Mouse (Mus musculus) liver, postnatal 0 days (tissue): ENCODE measurements around the gene Rfwd3. TPM values are rescaled to one million over a fixed set of nuclear protein-coding genes. Genes with fewer than 3 reads are reported as not detected.
"Not testable (repeated sequence)": the region's sequence is repeated elsewhere in the genome, so short reads cannot be mapped to it uniquely, and the experiment has no call there.

ENCODE experiments used
- ATAC-seq: fragments of 200-750 bp; cut with Nextera tagmentation; 2 replicates; pipeline ENCODE4 v1.8.0; 2017; ENCODE audit warnings: mild to moderate bottlenecking, moderate library complexity
- DNase-seq: peaks from one replicate; pipeline ENCODE4 v3.0.0-alpha.2; 2016
- H3K27ac ChIP-seq: fragments of 300-500 bp; sonication (generic); 2 replicates; pipeline ENCODE4 v1.5.1; 2014; ENCODE audit warnings: antibody characterized with exemption, moderate library complexity, mild to moderate bottlenecking, low read depth
- H3K27me3 ChIP-seq: fragments of 300-500 bp; sonication (generic); 2 replicates; pipeline ENCODE4 v1.6.1; 2014; ENCODE audit warnings: low read length, control low read depth, mixed read lengths; ENCODE audit not compliant: insufficient read depth
- H3K36me3 ChIP-seq: fragments of 300-500 bp; sonication (generic); replicated peaks from 2 replicates; pipeline ENCODE4 v1.6.1; 2014; ENCODE audit warnings: mild to moderate bottlenecking, control low read depth, low read length, moderate library complexity, mixed read lengths; ENCODE audit not compliant: insufficient read depth
- H3K4me1 ChIP-seq: fragments of 300-500 bp; sonication (generic); 2 replicates; pipeline ENCODE4 v1.6.1; 2014; ENCODE audit warnings: antibody characterized with exemption, mild to moderate bottlenecking, control low read depth; ENCODE audit not compliant: insufficient read depth
- H3K4me2 ChIP-seq: fragments of 300-500 bp; sonication (generic); 2 replicates; pipeline ENCODE4 v1.6.1; 2014; ENCODE audit warnings: low read depth, mild to moderate bottlenecking, low read length, moderate library complexity, mixed read lengths
- H3K4me3 ChIP-seq: fragments of 300-500 bp; sonication (generic); 2 replicates; pipeline ENCODE4 v1.5.1; 2014; ENCODE audit warnings: low read depth, low read length
- H3K9ac ChIP-seq: fragments of 300-500 bp; sonication (generic); replicated peaks from 2 replicates; pipeline ENCODE4 v1.6.1; 2014; ENCODE audit warnings: mild to moderate bottlenecking, moderate library complexity
- H3K9me3 ChIP-seq: fragments of 300-500 bp; sonication (generic); 2 replicates; pipeline ENCODE4 v1.6.1; 2016; ENCODE audit warnings: mild to moderate bottlenecking, control low read depth, low read length, mixed read lengths
- CTCF ChIP-seq: sonication (generic); IDR thresholded peaks from 2 replicates; pipeline ENCODE4 v1.5.1; 2016; ENCODE audit warnings: antibody characterized with exemption, low read depth
- EP300 ChIP-seq: IDR thresholded peaks from 2 replicates; pipeline ENCODE4 v1.6.1; 2016; ENCODE audit warnings: antibody characterized with exemption, low read depth, mild to moderate bottlenecking
- WGBS: fragments of 180-500 bp; shearing (Covaris S2); extraction: QIAGEN DNeasy Blood & Tissue Kit; methylation state at CpG from one replicate; pipeline ENCODE4 v1.1.7; 2014; ENCODE audit not compliant: insufficient replicate concordance; 5-methylcytosine and 5-hydroxymethylcytosine counted together
- polyA plus RNA-seq: library from polyadenylated mRNA; unstranded; fragments of >200 nt; fragmentation: Nextera tagmentation; extraction: Ambion mirVana; gene quantifications from 2 replicates; pipeline ENCODE4 v1.2.1, GENCODE M21; 2015

The Rfwd3 gene
- polyA plus RNA-seq, 1 experiment from 2014 or later: 17.6 TPM

DNA sequence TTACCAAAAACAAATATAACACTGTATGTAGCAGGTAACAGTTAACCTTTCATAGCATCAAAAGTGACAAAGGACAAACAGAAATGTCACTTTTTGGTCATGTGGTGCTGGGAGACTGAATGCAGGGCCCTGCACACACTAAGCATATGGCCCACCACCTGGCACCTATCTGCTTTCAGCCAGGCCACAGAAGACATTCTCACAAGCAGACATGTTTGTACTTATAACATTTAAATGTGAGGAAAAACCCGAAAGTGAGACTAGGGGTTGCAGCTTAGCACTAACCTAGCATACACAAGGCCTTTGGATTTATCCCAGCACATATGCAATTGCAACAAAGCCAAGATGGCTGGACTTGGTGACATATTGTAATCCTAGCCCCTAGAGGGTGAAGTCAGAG, 2.0 kb downstream of the Rfwd3 start:
- peak overlapping the region; percentile 71 for H3K4me2 ChIP-seq
- no peak overlapping the region for H3K27ac ChIP-seq
- H3K27me3 ChIP-seq: no peaks in the 10 kb centered on the region
- H3K36me3 ChIP-seq: peaks cover 34% of the 10 kb centered on the region
- H3K4me3 ChIP-seq: peak overlapping the region; percentile 86; the same call in 1 of the 2 replicates
- ATAC-seq (no peak), DNase-seq (no peak)
- peaks cover 10% of the 10 kb centered on the region for H3K4me1 ChIP-seq
- H3K9me3 ChIP-seq: no peaks in the 10 kb centered on the region
- no peak for TF ChIP-seq EP300
- no peak for TF ChIP-seq CTCF
- peak overlapping the region; percentile 38; the same call in 1 of the 2 replicates for H3K9ac ChIP-seq
- 78% methylated on average over 1 of the region's 1 CpGs for WGBS

DNA sequence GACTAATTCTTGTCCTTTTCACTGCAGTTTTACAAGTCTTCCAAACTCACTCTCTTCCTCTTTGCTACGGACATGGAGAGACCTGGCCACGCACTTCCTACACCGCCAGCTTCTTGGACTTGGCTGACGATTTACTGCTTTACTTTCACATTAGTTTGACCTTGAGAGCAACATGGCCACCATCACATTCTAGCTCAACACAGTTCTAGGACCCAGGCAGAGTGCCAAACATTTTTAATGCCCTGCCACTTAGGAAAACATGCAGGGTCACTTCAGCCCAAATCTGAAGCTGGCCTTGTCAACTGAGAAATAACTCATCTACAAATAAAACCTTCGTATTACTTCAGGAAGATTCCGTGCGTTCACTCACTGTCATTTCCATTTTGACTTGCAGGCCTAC, 8.3 kb downstream of the Rfwd3 start:
- no peak overlapping the region for H3K4me2 ChIP-seq
- no peak for ATAC-seq
- 0 out of 2 replicates have a peak, but pooled peaks cover 5% of the 10 kb centered on the region for H3K4me1 ChIP-seq
- no peaks in the 10 kb centered on the region for H3K9me3 ChIP-seq
- H3K36me3 ChIP-seq: peaks cover 83% of the 10 kb centered on the region
- 87% methylated on average over 7 of the region's 7 CpGs for WGBS
- H3K9ac ChIP-seq: no peak overlapping the region
- no peak overlapping the region for H3K27ac ChIP-seq
- H3K4me3 ChIP-seq: no peak overlapping the region
- H3K27me3 ChIP-seq: no peaks in the 10 kb centered on the region
- TF ChIP-seq EP300 (no peak), CTCF (no peak)
- no peak for DNase-seq

DNA sequence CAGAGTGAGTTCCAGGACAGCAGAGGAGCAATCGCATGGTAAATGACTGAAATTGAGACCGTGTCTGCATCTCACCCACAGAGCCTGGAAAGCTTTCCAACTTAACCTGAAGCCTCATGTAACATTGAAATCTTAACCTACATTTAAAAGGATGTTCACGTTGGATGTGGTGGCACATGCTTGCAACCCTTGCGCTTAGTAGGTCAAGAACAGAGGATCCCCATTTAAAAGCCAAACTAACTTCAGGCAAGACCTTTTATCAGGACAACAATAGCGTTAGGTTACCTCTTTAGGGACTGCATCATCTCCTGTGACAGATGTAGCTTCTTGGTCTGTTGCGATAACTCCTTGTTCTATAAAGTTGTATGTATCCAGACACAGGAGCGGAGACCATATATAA, 9.4 kb downstream of the Rfwd3 start:
- H3K9me3 ChIP-seq: no peaks in the 10 kb centered on the region
- no peak overlapping the region for H3K9ac ChIP-seq
- H3K4me2 ChIP-seq: no peak overlapping the region
- H3K36me3 ChIP-seq: peaks cover 87% of the 10 kb centered on the region
- H3K27ac ChIP-seq: no peak overlapping the region
- 0 out of 2 replicates have a peak, but pooled peaks cover 5% of the 10 kb centered on the region for H3K4me1 ChIP-seq
- no peak for DNase-seq
- TF ChIP-seq EP300 (no peak), CTCF (no peak)
- no peaks in the 10 kb centered on the region for H3K27me3 ChIP-seq
- 95% methylated on average over 7 of the region's 7 CpGs for WGBS
- no peak for ATAC-seq
- H3K4me3 ChIP-seq: no peak overlapping the region

DNA sequence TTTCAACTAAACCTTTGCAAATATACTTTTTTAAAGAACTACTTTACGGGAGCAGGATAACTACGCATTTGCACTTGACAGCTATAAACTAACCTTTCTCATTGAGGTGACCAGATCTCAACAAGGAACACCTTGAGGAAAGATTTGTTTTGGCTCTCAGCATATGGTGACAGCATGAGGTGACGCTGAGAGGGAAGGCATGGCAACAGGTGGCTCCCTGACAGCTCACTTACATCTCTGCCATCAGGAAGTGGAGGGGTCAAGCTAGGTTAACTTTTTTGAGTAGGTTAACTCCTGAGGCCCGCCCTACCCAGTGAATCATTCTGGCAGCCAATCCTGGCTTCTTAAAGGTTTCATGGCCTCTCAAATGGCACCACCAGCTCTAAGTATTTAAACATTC, 14.4 kb downstream of the Rfwd3 start:
- H3K9ac ChIP-seq: no peak overlapping the region
- DNase-seq (no peak), ATAC-seq (no peak)
- no peaks in the 10 kb centered on the region for H3K4me1 ChIP-seq
- TF ChIP-seq CTCF: no peak
- no peak for TF ChIP-seq EP300
- WGBS: 88% methylated on average over 4 of the region's 4 CpGs
- H3K36me3 ChIP-seq: peaks cover 86% of the 10 kb centered on the region
- no peaks in the 10 kb centered on the region for H3K9me3 ChIP-seq
- H3K27me3 ChIP-seq: no peaks in the 10 kb centered on the region
- no peak overlapping the region for H3K4me2 ChIP-seq
- no peak overlapping the region for H3K27ac ChIP-seq
- no peak overlapping the region for H3K4me3 ChIP-seq

DNA sequence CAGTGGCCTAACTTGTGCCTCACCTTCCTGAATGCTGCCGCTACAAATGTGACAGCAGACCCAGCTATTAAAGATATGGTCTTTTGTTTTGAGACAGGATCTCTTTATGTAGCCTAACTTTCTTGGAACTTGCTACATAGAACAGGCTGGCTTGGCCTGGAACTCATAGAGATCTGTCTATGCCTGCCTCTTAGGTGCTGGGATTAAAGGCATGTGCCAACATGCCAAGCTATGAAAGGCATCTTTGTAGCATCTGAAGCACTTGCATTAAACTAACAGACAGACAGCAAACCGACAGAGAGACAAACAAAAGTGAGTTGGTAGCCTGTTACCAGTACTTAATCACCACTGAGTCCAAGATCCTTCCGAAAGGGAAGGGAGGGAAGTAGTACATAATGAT, 17.9 kb downstream of the Rfwd3 start:
- Histone ChIP-seq H3K9me3 (no peaks in the 10 kb centered on the region), H3K27ac (no peak overlapping the region), H3K4me3 (no peak overlapping the region), H3K36me3 (peaks cover 86% of the 10 kb centered on the region), H3K27me3 (no peaks in the 10 kb centered on the region), H3K9ac (no peak overlapping the region), H3K4me1 (no peaks in the 10 kb centered on the region), H3K4me2 (no peak overlapping the region)
- 96% methylated on average over 3 of the region's 3 CpGs for WGBS
- ATAC-seq (no peak), DNase-seq (no peak)
- TF ChIP-seq EP300 (no peak), CTCF (no peak)

DNA sequence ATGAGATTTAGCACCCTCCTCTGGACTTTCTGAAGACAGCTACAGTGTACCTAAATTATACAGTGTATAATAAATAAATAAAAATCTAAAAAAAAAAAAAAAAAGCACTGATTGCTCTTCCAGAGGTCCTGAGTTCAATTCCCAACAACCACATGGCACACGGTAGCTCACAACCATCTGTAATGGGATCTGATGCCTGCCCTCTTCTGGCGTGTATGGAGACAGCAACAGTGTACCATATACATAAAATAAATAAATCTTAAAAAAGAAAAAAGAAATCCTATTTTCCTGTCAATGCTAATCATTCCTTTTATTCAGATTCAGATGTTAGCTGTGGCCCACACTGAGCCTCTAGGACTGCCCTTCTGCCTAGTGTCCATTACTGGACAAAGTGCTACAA, 31.7 kb downstream of the Rfwd3 start:
- Histone ChIP-seq H3K36me3 (peaks cover 10% of the 10 kb centered on the region), H3K4me2 (no peak overlapping the region), H3K27ac (no peak overlapping the region), H3K4me1 (no peaks in the 10 kb centered on the region), H3K9ac (no peak overlapping the region), H3K4me3 (no peak overlapping the region), H3K27me3 (no peaks in the 10 kb centered on the region), H3K9me3 (0 out of 2 replicates have a peak, but pooled peaks cover 3% of the 10 kb centered on the region)
- ATAC-seq (no peak), DNase-seq (no peak)
- WGBS: 69% methylated on average over 2 of the region's 2 CpGs
- TF ChIP-seq CTCF (peak; percentile 33), EP300 (no peak)

DNA sequence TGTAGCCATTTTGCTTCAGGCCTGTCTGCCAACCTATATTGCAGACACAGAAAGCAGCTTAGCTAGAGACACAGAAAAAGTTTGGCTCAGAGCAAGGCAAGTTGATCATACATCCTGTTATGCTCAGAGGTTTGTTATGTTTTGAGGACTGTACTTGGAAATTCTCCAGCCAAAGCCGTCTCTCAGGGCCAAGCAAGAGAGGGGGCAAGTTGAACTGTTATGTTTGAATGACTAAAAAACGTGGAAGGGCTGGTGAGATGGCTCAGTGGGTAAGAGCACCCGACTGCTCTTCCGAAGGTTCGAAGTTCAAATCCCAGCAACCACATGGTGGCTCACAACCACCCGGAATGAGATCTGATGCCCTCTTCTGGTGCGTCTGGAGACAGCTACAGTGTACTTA, 33.9 kb downstream of the Rfwd3 start:
- H3K27ac ChIP-seq, H3K4me2 ChIP-seq, ATAC-seq, H3K9ac ChIP-seq, H3K27me3 ChIP-seq, DNase-seq, H3K4me3 ChIP-seq, H3K4me1 ChIP-seq, H3K9me3 ChIP-seq, H3K36me3 ChIP-seq: not testable (repeated sequence)
- 79% methylated on average over 7 of the region's 7 CpGs for WGBS
